Mouse (Mus musculus) right cerebral cortex, postnatal 14 days (tissue): ENCODE measurements around the gene Ncoa3.
"Not testable (repeated sequence)": the region's sequence is repeated elsewhere in the genome, so short reads cannot be mapped to it uniquely, and the experiment has no call there.

Source experiments
- DNase-seq: peaks from one replicate; pipeline ENCODE4 v3.0.0; 2022

The Ncoa3 gene

DNA sequence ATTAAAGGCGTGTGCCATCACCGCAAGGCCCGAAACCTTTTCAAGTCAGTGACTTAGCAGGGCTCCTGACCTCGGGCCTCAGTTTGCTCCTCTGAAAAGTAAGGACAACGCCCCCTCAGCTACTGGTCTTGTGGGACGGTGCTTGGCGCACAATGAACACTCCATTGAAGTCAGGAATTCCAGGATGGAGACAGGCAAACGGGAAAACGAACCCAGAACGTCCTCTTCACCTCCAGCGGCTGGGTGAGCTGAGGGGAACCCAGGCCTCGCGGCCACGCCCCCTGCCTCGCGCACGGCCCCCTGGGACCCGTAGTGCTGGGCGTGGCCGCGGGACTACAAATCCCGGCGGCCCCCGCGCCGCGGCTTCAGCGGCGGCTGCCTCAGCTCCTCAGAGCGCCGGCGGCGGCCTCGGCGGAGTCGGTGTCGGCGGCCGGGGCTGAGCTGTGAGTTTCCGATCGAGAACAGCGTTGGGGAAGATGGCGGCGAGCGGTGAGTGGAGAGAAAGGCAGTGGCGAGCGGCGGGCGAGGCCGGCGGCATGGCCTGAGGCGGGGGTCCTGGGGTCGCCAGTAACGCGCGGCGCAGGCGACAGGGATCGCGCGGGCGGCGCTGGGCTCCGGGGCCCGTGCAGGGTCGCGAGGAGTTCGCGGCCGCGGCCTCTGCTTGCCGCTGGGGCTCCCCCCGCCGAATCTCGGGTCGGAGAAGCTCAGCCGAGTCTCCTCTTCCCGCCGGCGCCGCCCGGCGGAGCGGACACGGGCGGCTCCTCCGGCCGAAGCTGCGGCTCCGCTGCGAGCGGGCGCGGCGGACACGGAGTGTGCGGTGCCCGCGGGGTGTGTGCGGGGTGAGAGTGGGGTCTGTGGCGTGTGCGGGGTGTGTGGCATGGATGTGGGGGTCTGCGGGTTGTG, at the start of gene Ncoa3:
TSS of gene Ncoa3 (plus strand) at position 367 of the 903 bp plus-strand sequence.
- DNase-seq, result peak; percentile 95

DNA sequence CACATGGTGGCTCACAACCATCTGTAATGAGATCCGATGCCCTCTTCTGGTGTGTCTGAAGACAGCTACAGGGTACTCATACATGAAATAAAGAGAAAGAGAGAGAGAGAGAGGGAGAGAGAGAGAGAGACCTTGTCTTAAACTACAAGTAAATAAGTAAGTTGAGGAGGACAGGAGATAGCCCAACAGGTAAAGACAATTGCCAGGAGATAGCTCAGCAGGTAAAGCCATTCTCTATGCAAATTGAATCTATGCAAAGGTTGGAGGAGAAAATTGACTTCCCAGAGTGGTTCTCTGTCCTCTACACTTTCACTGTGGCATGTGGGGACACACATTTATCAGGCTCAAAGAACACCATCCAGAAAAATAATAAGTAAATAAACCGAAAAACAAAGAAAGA, 49.3 kb upstream of the Ncoa3 start:
- DNase-seq, result no peak

DNA sequence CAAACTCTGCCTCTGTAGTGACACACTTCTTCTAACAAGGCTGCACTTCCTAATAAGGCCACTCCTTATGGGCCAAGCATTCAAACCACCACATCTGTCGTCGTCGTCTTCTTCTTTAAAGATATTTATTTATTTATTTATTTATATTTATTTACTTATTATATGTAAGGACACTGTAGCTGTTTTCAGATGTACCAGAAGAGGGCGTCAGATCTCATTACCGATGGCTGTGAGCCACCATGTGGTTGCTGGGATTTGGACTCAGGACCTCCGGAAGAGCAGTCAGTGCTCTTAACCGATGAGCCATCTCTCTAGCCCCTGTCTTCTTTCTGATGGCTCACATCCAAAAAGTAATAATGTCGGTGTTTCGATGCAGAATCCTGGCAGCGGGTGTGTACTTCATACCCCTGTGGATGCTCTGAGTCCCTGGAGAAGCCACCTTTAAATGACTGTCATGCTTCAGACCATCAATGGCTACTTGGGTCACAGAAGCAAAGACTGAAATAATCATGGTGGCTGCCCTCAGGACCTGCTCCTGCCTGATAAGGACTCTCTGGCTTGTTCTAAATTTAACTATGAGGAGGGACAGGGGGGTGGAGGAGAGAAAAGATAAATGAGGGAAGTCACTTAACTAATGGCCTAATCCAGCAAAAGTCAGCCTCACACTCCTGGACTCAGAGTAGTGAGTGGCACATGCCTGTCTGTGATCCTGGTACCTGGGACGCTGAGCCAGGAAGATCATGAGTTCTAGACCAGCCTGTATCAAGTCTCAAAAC, 47.7 kb upstream of the Ncoa3 start:
- DNase-seq, result no peak

DNA sequence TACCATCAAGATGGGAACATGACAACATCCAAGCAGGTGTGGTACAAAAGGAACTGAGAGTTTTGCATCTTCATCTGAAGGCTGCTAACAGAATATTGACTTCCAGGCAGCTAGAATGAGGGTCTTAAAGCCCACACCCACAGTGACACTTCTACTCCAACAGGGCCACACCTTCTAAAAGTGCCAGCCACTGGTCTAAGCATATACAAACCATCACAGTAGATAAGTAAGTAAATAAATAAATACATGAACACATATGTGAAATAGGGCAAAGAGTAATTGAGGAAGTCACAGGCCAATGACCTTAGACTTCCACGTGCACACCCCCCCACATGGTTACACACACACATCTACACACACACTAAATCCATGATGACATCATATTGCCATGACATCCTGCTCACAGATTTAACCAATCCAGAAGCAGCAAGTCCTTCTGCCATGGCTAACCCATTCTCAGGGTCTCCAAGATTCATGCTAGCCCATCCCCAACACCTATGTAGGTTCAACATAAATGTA, 46.3 kb upstream of the Ncoa3 start:
- DNase-seq, result no peak

DNA sequence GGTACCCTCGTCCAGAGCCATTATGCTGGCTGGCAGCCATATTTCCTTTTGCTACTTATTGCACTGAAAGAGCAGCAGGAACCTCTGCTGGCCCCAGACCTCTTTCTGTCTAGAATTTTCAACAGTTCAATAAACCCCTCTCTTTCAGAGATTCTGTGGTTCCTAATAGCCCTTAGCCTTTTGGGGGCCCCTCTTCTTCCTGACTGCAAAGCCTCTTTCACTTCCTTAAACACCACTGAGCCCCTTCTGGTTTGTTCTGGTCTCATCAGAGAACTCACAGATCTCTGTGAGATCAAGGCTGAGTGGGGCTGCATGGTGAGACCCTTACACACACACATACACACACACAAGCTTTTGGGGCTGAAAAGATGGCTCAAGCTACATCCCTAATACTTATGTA, 44.4 kb upstream of the Ncoa3 start:
- no peak for DNase-seq

DNA sequence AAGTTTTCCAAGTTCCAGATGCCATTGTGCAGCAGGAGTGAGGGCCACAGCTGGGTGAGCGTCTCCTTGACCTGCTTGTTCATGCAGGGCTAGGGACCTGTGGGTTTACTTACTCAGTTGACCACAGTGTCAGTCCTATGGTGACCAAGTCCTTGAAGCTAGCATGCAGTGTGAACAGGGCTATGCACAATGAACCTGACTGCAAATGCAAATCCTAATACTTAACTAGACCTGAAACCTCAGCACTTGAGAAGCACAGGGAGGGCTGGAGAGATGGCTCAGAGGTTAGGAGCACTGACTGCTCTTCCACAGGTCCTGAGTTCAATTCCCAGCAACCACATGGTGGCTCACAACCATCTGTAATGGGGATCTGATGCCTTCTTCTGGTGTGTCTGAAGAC, 43.7 kb upstream of the Ncoa3 start:
- DNase-seq, result not testable (repeated sequence)

DNA sequence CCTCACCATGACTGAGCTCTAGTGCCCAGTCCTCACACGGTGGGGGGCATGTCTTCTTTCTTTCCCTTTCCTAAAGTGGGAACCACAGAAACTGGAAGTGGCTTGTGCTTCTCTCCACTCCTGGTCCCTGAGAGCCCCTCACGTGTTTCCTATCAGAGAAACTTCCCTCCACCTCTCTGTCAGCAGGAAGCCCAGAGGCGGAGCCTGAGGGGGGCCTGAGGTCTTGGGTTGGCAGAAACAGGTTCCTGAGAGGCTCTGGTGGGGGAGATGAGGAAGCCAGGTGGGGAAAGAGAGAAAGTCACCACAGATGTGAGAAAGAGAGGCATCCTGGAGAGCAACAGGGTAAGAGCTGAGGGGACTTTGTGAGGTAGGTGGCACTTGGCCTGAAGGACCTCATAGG, 42.7 kb upstream of the Ncoa3 start:
- no peak for DNase-seq

DNA sequence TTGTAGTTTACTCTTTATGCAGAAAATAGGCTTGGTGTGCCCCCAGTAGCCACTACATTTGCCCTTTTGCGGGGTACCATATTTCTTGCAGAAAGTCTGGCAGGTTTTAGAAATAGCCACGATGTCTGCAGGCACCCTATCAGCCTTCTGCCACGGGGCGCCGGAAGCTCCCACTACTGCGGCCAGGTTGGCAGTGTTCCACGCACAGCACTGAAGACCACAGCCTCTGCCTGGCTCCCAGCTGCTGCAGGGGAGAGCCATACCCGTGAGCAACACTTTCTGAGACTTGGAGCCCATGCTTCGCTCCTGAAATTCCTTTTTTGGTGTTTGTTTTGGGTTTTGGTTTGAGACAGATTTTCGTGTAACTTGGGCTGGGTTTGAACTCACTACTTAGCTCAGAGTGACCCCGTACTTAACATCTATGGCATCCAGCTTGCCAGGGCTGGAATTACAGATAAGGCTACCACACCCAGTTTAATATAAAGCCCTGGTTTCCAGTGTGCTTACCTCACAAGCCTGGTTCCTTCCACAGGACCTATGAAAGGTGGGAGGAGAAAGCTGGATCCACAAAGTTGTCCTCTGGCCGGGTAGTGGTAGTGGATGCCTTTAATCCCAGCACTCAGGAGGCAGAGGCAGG, 40.9 kb upstream of the Ncoa3 start:
- DNase-seq, result peak; percentile 36

DNA sequence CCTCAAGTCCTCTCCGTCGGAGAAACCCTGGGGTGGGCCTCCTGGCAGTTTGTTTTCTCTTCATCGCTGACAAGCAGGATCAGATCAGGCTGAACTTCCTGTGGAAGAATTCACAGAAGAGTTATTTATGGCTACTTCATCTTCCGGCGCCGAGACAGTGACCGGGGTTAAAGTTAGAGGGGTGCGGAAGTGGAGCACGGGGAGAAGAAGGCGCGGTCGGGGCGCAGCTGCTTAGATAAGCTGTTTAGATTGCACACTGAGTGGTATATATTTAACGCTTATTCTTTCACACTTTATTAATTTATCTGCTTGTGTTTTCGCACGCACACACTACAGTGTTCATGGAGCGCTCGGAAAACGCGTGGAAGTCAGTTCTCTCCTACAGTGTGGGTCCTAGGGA, 37.6 kb upstream of the Ncoa3 start:
- peak; percentile 25 for DNase-seq

DNA sequence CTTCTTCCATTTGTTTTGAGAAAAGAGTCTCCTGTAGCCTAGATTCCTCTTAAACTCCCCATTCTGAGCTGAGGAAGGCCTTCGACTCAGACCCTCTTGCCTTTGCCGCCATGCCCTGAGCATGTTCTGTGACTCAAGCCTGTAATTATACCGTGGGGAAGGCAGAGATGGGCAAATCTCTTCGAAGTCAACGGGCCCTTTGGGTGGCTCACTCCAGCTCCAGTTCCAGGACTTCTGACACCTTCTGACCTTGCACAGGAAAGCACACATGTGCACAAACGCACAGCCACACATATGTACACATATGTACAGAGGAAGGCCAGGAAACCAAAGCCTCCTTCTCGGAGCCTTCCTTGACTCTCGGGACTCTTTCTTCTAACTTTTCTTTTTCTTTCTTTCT, 37.0 kb upstream of the Ncoa3 start:
- no peak for DNase-seq

DNA sequence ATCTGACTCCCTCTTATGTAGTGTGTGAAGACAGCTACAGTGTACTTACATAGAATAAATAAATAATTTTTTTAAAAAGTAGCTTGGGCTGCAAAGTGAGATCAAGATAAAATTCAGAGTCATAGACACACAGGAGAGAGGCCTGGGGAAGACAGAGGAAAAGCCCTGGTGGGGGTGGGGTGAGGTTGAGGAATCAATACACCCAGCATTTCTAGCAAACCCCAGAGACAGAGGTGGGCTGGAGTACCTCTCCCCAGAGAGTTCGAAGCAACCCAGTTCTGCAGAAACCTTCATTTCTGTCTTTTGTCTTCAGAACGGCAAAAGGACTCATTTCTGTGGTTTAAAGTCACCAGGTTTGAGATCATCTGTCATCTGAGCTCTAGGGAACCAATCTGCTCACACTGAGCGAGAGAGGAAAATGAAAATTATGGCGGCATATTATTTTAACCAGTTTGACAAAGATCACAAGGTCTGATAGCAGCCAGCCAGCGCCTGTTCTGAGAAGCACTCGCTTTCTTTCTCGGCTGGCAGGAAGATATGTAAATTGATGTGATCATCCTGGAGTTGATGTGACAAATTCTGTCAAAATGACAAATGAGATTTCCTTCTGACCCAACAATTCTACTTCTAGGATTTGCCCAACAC, 36.2 kb upstream of the Ncoa3 start:
- DNase-seq, result no peak

DNA sequence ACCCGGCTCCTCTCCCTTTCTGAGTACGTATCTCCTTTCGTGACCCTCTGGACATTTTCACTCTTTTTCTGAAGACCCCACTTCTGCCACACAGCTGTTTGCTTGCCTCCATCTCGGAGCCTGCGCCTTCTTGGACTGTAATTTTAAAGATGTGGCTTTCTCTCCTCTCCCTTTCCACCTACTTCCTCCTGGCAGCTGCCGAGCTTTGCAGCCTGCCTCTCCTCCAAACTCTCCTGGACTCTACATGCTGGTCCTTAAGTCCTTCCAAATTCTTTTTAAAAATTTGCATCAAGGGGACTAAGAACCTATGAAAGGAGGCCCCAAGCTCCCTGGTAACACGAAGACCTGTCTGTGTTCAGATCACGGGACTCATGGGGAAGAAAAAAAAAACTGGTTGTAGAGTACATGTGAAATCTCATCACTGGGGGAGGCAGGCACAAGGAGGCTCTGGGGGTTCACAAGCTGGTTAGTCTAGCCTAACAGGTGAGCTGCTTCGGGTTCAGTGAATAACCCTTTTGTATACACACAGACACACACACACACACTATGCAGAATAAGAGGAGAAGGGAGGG, 35.1 kb upstream of the Ncoa3 start:
- no peak for DNase-seq

DNA sequence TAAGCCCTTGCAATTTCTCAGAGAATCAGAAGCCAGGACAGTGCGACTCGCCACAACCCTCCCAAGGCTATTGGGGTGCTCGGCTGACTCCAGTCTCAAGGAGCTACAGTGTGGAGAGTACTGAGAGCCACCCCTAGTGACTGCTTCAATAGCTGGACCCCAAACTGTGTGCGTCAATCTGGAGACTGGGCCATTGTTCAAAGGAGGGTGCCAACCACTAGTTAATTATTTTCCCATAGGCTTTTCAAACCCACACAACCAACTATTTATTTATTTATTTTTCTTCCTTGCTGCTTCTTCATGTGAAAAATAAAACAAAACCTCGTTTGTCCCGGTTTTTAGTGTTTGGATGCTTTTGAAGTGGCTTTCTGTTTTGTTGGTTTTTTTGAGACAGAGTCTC, 33.9 kb upstream of the Ncoa3 start:
- DNase-seq, result no peak

DNA sequence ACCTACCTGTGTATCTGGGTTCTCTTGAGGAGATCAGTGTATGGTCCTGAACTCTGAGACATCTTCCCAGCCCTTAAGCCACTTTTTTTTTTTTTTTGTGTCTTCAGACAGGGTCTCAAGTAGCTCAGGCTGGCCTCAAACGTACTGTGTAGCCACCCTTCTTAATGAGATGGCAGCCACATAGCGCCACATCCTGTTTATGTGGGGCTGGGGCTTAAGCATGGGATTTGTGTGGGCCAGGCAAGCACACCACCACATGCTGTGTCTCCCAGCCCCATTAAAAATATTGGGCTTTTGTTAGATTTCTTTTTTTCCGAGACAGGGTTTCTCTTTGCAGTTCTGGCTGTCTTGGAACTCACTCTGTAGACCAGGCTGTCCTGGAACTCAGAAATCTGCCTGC, 31.7 kb upstream of the Ncoa3 start:
- no peak for DNase-seq

DNA sequence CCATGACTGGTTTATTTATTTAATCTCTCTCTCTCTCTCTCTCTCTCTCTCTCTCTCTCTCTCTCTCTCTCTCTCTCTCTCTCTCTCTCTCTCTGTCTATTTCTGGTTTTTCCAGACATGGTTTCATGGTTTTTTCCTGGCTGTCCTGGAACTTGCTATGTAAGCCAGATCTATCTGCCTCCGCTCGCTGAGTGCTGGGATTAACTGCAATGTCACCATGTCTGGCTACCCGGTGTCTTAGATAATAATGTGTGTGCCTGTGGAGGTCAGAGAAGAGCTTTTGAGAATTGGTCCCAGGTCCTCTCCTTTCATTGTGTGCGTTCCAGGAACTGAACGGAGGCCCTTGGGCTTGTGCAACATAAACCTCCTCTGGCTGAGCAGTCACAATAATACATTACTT, 29.6 kb upstream of the Ncoa3 start:
- DNase-seq, result no peak

DNA sequence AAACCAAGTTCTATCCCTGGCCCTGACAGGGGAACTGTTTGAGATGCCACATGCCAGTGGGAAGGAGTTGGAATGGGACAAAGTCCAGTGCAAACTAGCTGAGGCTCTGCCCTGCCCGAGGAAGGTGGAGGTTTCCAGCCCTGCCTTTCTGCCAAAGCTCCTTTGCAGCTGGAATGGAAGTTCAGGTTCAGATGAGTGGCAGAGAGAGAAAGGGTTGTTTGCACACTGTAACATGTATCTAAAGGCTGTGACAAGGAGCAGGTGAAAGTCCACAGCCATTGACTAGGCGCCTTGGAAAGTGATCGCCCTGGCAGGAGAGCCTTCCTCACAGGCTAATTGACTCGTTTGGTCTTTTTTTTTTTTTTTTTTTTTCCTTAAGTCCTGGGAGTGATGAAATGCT, 28.3 kb upstream of the Ncoa3 start:
- DNase-seq, result no peak

DNA sequence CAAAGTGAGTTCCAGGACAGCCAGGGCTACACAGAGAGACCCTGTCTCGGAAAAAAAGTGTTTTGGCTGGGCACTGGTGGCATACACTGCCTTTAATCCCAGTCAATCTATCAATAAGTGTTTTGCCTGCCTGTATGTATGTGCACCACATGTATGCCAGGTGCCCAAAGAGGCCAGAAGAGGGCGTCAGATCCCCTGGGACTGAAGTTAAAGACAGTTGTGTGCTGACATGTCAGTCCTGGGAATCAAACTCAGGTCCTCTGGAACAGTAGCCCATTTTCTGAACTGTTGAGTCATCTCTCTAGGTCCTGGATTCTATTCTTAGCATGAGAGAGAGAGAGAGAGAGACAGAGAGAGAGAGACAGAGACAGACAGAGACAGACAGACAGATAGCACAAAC, 25.4 kb upstream of the Ncoa3 start:
- DNase-seq, result no peak

DNA sequence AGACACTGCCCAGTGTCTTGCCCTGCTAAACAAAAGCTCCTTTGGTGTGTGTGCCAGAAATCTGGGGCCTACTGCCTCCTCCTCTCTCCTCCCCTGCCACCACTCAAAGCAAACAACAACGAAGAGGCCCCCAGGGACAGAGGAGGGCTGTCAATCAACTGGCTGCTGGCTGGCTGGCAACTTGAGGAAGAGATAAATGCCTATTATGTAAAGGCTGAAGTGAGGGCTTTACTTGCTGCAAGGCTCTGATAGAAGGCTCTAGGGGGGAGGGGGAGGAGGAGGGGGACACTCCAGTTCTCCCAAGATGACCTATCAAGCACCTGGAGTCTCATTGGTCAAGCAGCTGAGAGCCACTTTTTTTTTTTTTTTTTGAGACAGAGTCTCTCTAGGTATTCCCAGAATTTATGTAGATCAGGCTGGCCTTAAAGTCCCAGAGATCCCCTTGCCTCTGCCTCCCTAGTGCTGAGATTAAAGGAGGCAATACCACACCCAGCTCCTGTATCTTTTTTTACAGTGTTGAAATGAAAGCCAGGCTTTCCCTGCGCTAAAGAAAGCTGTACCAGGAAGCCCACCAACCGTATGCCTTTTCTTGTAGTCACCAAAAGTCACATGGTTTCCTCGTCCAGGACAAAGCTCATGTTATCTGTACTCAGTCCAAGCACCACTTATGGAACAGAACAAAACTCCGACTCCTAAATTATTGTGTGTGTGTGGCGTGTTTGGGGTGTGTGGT, 24.4 kb upstream of the Ncoa3 start:
- DNase-seq, result no peak

DNA sequence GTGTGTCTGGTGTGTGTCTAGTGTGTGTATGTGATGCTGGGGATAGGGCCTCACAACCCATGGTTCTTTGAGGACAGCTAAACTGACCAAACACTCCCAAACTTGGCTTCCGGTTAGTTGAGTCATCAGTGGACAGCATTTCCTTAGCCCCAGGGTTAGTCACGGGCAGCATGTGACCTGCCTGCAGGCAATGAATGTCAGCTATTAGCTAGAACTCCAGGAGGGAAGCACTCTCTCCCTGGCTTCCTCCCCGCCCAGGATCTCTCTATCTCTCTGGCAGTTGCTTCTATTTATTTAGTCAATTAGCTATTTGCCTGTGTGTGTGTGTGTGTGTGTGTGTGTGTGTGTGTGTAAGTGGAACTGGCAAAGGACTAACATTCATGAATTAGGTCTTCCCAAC, 23.6 kb upstream of the Ncoa3 start:
- no peak for DNase-seq

DNA sequence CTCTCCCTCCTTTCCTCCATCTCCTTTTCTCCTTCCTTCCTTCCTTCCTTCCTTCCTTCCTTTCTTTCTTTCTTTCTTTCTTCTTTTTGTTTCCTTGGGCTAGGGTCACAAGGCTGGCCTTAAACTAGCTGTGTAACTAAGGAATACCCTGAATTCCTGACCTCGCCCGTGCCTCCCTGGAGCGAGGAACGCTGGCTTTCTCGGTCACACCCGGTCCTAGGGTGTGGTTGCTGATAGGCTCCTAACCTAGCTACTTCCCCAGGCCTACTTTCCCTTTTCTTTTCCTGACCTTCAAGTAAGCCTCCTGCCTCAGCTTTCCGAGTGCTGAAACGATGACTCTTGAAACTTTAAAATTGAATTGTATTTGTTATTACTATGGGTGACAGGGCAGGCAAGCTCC, 23.0 kb upstream of the Ncoa3 start:
- no peak for DNase-seq

DNA sequence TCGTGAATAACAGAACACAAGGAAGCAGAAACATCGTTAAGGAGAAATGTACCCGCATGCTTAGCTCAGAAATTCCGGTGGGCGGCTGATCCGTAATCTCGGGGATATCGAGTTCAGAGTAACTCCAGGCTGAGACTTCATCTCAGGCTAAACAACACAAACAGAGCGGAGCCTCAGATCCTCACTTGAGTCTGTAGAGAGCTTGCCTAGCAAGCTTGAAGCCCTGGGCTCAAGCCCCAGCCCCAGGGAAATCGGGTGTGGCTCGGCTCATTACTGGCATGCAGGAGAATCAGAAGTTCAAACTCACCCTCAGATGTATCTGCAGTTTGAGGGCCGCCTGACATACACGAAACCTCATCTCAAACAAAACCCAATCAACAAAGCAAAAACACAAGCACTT, 22.5 kb upstream of the Ncoa3 start:
- DNase-seq, result no peak

DNA sequence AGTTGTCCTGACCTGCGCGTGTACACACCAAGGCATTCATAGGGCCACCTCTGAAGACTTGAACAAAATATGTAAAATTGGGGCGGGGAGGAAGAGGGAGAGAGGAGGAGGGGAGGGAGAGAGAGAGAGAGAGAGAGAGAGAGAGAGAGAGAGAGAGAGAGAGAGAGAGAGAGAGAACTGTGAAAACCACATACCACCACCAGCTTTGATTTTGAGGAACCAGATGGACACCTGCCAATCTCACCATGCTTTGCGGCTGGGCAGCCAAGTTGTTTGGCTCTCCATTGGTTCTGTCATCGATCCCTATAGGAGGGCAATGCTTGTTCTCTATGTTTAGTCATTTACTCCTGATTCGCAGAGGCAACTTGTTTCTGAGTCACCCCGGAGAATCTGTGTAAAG, 21.7 kb upstream of the Ncoa3 start:
- no peak for DNase-seq
